Mouse (Mus musculus) liver, adult 2 months (tissue): ENCODE measurements at regions not wholly inside any gene's neighbourhood (a gene's known extent, or its start where the extent isn't known, plus 50 kb on each side); places are given as distances from the start of the nearest gene placed in this dataset.
A peak's percentile ranks its signal among the peaks of the same experiment; 100 is the strongest.

Experiments
- DNase-seq: peaks from one replicate; pipeline ENCODE4 v3.0.0-alpha.2; 2011; ENCODE audit warnings: low read depth, low spot score; ENCODE audit errors: extremely low read depth
- H3K27ac ChIP-seq: fragments of 200-500 bp; replicated peaks from 2 replicates; pipeline ENCODE4 v1.5.1; 2012; ENCODE audit warnings: low read depth, mild to moderate bottlenecking, control low read depth, inconsistent platforms, low read length; ENCODE audit not compliant: insufficient read depth
- H3K27me3 ChIP-seq: fragments of 200-500 bp; 2 replicates; pipeline ENCODE4 v1.6.1; 2012; ENCODE audit warnings: mild to moderate bottlenecking, moderate library complexity, low read length, inconsistent platforms; ENCODE audit not compliant: control insufficient read depth, insufficient read depth
- H3K36me3 ChIP-seq: fragments of 200-500 bp; 2 replicates; pipeline ENCODE4 v1.6.1; 2012; ENCODE audit warnings: low read length, inconsistent platforms; ENCODE audit not compliant: control insufficient read depth, insufficient read depth
- H3K4me1 ChIP-seq: fragments of 200-500 bp; 2 replicates; pipeline ENCODE4 v1.6.1; 2011; ENCODE audit warnings: low read length; ENCODE audit not compliant: control insufficient read depth, insufficient read depth
- H3K4me3 ChIP-seq: fragments of 200-500 bp; 2 replicates; pipeline ENCODE4 v1.5.1; 2011; ENCODE audit warnings: low read depth, mild to moderate bottlenecking, control low read depth, low read length, moderate library complexity; ENCODE audit not compliant: insufficient read depth
- H3K79me2 ChIP-seq: fragments of 200-500 bp; 2 replicates; pipeline ENCODE4 v1.6.1; 2012; ENCODE audit warnings: inconsistent platforms, mild to moderate bottlenecking, low read length, moderate library complexity; ENCODE audit not compliant: control insufficient read depth, insufficient read depth
- H3K9ac ChIP-seq: fragments of 200-500 bp; 2 replicates; pipeline ENCODE4 v1.6.1; 2012; ENCODE audit warnings: low read depth, mild to moderate bottlenecking, control low read depth, inconsistent platforms, low read length
- CTCF ChIP-seq: fragments of 200-500 bp; IDR thresholded peaks from 2 replicates; pipeline ENCODE4 v1.5.1; 2011; ENCODE audit warnings: low read depth, low read length, control low read depth
- POLR2A ChIP-seq: fragments of 200-500 bp; IDR thresholded peaks from 2 replicates; pipeline ENCODE4 v1.6.1; 2011; ENCODE audit warnings: low read length, control low read depth; ENCODE audit not compliant: insufficient read depth; ENCODE audit errors: extremely low read depth
- WGBS: fragments of 180-500 bp; shearing (Covaris S2); methylation state at CpG from one replicate; pipeline ENCODE4 v1.1.7; 2018; 5-methylcytosine and 5-hydroxymethylcytosine counted together

DNA sequence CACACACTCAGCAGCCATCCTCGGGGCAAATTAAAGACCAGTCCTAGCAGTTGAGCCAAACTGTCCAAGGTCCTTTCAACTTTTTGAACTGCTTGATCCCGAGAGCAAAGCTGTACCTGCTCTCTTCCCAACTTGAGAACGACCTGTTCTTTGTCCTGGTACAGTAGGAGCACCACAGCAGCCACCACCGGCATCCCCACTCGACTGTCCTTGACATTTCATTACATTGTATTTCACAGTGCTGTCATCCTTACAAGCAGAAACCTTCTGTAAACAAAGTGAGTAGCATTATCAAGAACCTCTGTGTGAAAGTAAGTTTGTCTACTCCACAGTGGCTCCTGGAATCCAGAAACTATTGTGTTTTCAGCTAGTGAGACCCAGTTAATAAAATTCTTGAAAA, 240.2 kb upstream of the Zfp462 start:
- Histone ChIP-seq H3K27ac (no peak overlapping the region), H3K36me3 (no peaks in the 10 kb centered on the region), H3K27me3 (no peaks in the 10 kb centered on the region), H3K79me2 (no peaks in the 10 kb centered on the region), H3K4me1 (no peaks in the 10 kb centered on the region), H3K4me3 (no peak overlapping the region), H3K9ac (no peak overlapping the region)
- no peak for DNase-seq
- no peak for TF ChIP-seq CTCF
- no peak for TF ChIP-seq POLR2A
- 49% methylated on average over 5 of the region's 5 CpGs for WGBS

- Histone ChIP-seq H3K36me3 (no peaks in the 10 kb centered on the region), H3K4me3 (no peak overlapping the region), H3K27me3 (no peaks in the 10 kb centered on the region), H3K4me1 (no peaks in the 10 kb centered on the region), H3K9ac (no peak overlapping the region), H3K27ac (no peak overlapping the region), H3K79me2 (no peaks in the 10 kb centered on the region)
- no peak for DNase-seq
- TF ChIP-seq CTCF (no peak), POLR2A (no peak)
These were observed 235.1 kb upstream of the Zfp462 start for GRCm38 (mm10) chr4:54709751-54710150.

GRCm38 (mm10) chr4:54712929-54713328, 231.9 kb upstream of the Zfp462 start:
- Histone ChIP-seq H3K36me3 (no peaks in the 10 kb centered on the region), H3K27me3 (no peaks in the 10 kb centered on the region), H3K27ac (no peak overlapping the region), H3K9ac (no peak overlapping the region), H3K4me3 (no peak overlapping the region), H3K79me2 (no peaks in the 10 kb centered on the region), H3K4me1 (no peaks in the 10 kb centered on the region)
- 72% methylated on average over 3 of the region's 3 CpGs for WGBS
- no peak for TF ChIP-seq CTCF
- no peak for TF ChIP-seq POLR2A
- DNase-seq, result no peak

- no peak for DNase-seq
- H3K27ac ChIP-seq, result no peak overlapping the region
- H3K79me2 ChIP-seq, result no peaks in the 10 kb centered on the region
- H3K4me3 ChIP-seq, result no peak overlapping the region
- H3K4me1 ChIP-seq, result peaks cover 2% of the 10 kb centered on the region; the same call in 1 of the 2 replicates
- H3K27me3 ChIP-seq, result no peaks in the 10 kb centered on the region
- WGBS, result 64% methylated on average over 9 of the region's 9 CpGs
- no peak overlapping the region for H3K9ac ChIP-seq
- no peaks in the 10 kb centered on the region for H3K36me3 ChIP-seq
- TF ChIP-seq POLR2A (no peak), CTCF (no peak)
These were observed 230.1 kb upstream of the Zfp462 start for GRCm38 (mm10) chr4:54714612-54715342.

DNA sequence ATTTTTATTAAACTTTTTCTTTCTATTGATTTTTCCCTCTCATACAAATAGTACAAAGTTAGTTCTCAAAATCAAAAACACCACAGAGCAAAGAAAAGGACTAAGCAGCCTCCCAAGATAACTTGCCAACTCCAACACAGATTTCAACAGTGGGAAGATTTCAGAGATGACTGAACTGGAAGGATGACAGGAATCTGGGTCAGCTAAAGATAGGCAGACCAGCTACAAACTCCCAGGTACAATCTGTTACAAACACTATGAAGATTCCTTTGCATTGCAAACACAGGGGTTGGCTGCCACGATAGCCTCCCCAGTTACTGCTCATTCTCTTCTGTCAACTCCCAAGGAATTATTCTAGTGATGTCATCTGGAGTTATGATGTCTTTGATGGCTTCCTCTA, 226.8 kb upstream of the Zfp462 start:
- Histone ChIP-seq H3K9ac (no peak overlapping the region), H3K27ac (no peak overlapping the region), H3K36me3 (no peaks in the 10 kb centered on the region), H3K4me3 (no peak overlapping the region), H3K79me2 (no peaks in the 10 kb centered on the region), H3K4me1 (peaks cover 2% of the 10 kb centered on the region; the same call in 1 of the 2 replicates), H3K27me3 (no peaks in the 10 kb centered on the region)
- peak; percentile 20 for DNase-seq
- no peak for TF ChIP-seq POLR2A
- TF ChIP-seq CTCF, result no peak
- WGBS, result 57% methylated on average over 1 of the region's 1 CpGs

- Histone ChIP-seq H3K36me3 (no peaks in the 10 kb centered on the region), H3K27me3 (no peaks in the 10 kb centered on the region), H3K9ac (no peak overlapping the region), H3K4me3 (no peak overlapping the region), H3K4me1 (peaks cover 3% of the 10 kb centered on the region; the same call in 1 of the 2 replicates), H3K79me2 (no peaks in the 10 kb centered on the region), H3K27ac (no peak overlapping the region)
- no peak for DNase-seq
- 75% methylated on average over 5 of the region's 5 CpGs for whole genome bisulfite sequencing
- TF ChIP-seq POLR2A, result no peak
- TF ChIP-seq CTCF, result no peak
These were observed 205.8 kb upstream of the Zfp462 start for GRCm38 (mm10) chr4:54739001-54739400.
